Mouse (Mus musculus): ENCODE data around the gene B4galnt1. TPM values are rescaled to one million over a fixed set of nuclear protein-coding genes. Genes with fewer than 3 reads are reported as not detected.

Gene B4galnt1
- total and polyA plus RNA-seq, 3 experiments: 0.98 to 17.5 (median 2.3) TPM

- Histone ChIP-seq H3K9me3 (replicated peaks; ENCODE audit: low read length) (peaks cover 7% of the 10 kb centered on the region), H3K9ac (ENCODE audit: insufficient read depth, low read depth) (no peak overlapping the region), H3K36me3 (replicated peaks in 1 of 2; ENCODE audit: control insufficient read depth in 1 of 2, insufficient read depth in 1 of 2, low read length in 1 of 2) (no peaks in the 10 kb centered on the region), H3K27me3 (replicated peaks) (no peaks in the 10 kb centered on the region), H3K4me1 (ENCODE audit: control insufficient read depth in 1 of 2, insufficient read depth in 2 of 2) (peaks cover 0 to 5% of the 10 kb centered on the region in 2 experiments; a peak in 1 of 4 replicates), H3K27ac (ENCODE audit: insufficient read depth, low read depth) (no peak overlapping the region), H3K79me2 (replicated peaks; ENCODE audit: control insufficient read depth, extremely low read depth, insufficient read depth, poor library complexity, severe bottlenecking) (no peaks in the 10 kb centered on the region), H3K4me2 (ENCODE audit: insufficient read depth, low read depth, poor library complexity, severe bottlenecking) (no peak overlapping the region), H3K4me3 (replicated peaks in 1 of 3; ENCODE audit: low read depth in 2 of 3, low read length in 2 of 3, poor library complexity in 1 of 3) (no peak overlapping the region)
- in situ Hi-C loops (cut with MboI; ENCODE audit: low pct_ligation_motif_present, low pct_unique_long_range_greater_than_20kb, low sequenced_read_pairs): no loop called here
- TF ChIP-seq MAFK (IDR thresholded peaks at IDR 0.05; ENCODE audit: insufficient replicate concordance, low read length) (no peak), USF1 (IDR thresholded peaks at IDR 0.05; ENCODE audit: low read depth, low read length) (no peak), GABPA (IDR thresholded peaks at IDR 0.05; ENCODE audit: insufficient replicate concordance, low read depth, low read length) (no peak), MAX (IDR thresholded peaks at IDR 0.05; ENCODE audit: low read length) (no peak), BHLHE40 (IDR thresholded peaks at IDR 0.05; ENCODE audit: low read depth, low read length) (no peak), JUN (IDR thresholded peaks at IDR 0.05; ENCODE audit: insufficient read depth, low read depth, low read length) (no peak)
- DNase-seq (ENCODE audit: extremely low read depth): no peak
- dilution Hi-C loops (cut with MboI; ENCODE audit: extremely low pct_ligation_motif_present, extremely low pct_unique_long_range_greater_than_20kb, low sequenced_read_pairs): no loop called here
Measured at GRCm38 (mm10) chr10:127217177-127217576, 52.2 kb downstream of the B4galnt1 start.

GRCm38 (mm10) chr10:127218339-127218738 lies 53.3 kb downstream of the B4galnt1 start:
- in situ Hi-C loops (cut with MboI; ENCODE audit: low pct_ligation_motif_present, low pct_unique_long_range_greater_than_20kb, low sequenced_read_pairs) (no loop called here), dilution Hi-C loops (cut with MboI; ENCODE audit: extremely low pct_ligation_motif_present, extremely low pct_unique_long_range_greater_than_20kb, low sequenced_read_pairs) (no loop called here)
- Histone ChIP-seq H3K79me2 (replicated peaks; ENCODE audit: control insufficient read depth, extremely low read depth, insufficient read depth, poor library complexity, severe bottlenecking) (no peaks in the 10 kb centered on the region), H3K36me3 (replicated peaks in 1 of 2; ENCODE audit: control insufficient read depth in 1 of 2, insufficient read depth in 1 of 2, low read length in 1 of 2) (no peaks in the 10 kb centered on the region), H3K27ac (ENCODE audit: insufficient read depth, low read depth) (no peak overlapping the region), H3K9me3 (replicated peaks; ENCODE audit: low read length) (peaks cover 7% of the 10 kb centered on the region), H3K4me1 (ENCODE audit: control insufficient read depth in 1 of 2, insufficient read depth in 2 of 2) (peaks cover 0 to 7% of the 10 kb centered on the region in 2 experiments; a peak in 1 of 4 replicates), H3K9ac (ENCODE audit: insufficient read depth, low read depth) (no peak overlapping the region), H3K4me3 (replicated peaks in 1 of 3; ENCODE audit: low read depth in 2 of 3, low read length in 2 of 3, poor library complexity in 1 of 3) (no peak overlapping the region), H3K27me3 (replicated peaks) (no peaks in the 10 kb centered on the region), H3K4me2 (ENCODE audit: insufficient read depth, low read depth, poor library complexity, severe bottlenecking) (no peak overlapping the region)
- no peak for TF ChIP-seq MAZ (IDR thresholded peaks at IDR 0.05; ENCODE audit: low read depth, low read length)
- no peak for TF ChIP-seq ELF1 (IDR thresholded peaks at IDR 0.05; ENCODE audit: low read depth, low read length)
- no peak for TF ChIP-seq UBTF (IDR thresholded peaks at IDR 0.05; ENCODE audit: low read depth, low read length)
- TF ChIP-seq POLR2AphosphoS2 (IDR thresholded peaks at IDR 0.05; ENCODE audit: low read depth, low read length): no peak
- no peak for TF ChIP-seq MAFK (IDR thresholded peaks at IDR 0.05; ENCODE audit: insufficient replicate concordance, low read length)
- TF ChIP-seq CHD2 (IDR thresholded peaks at IDR 0.05; ENCODE audit: low read length): no peak
- TF ChIP-seq PAX5 (IDR thresholded peaks at IDR 0.05; ENCODE audit: low read length): no peak
- TF ChIP-seq RAD21 (IDR thresholded peaks at IDR 0.05; ENCODE audit: low read depth, low read length): no peak
- no peak for TF ChIP-seq EP300 (IDR thresholded peaks at IDR 0.05; ENCODE audit: low read length)
- TF ChIP-seq TBP (conservative IDR thresholded peaks at IDR 0.05; ENCODE audit: low read depth, low read length): no peak
- no peak for TF ChIP-seq POLR2A (IDR thresholded peaks at IDR 0.05; ENCODE audit: low read depth, low read length)
- TF ChIP-seq MEF2A (IDR thresholded peaks at IDR 0.05; ENCODE audit: borderline replicate concordance, low read depth, low read length): no peak
- TF ChIP-seq MXI1 (IDR thresholded peaks at IDR 0.05; ENCODE audit: low read depth, low read length): no peak
- DNase-seq (ENCODE audit: extremely low read depth): no peak

Other genes with a start within 250 kb of the B4galnt1 start
Only the 20 nearest of the 24 such genes appear.
- gene Avil, start 164.5 kb upstream of the B4galnt1 start, total RNA-seq (2012; rRNA removed): 2.1 and 2.7 TPM in 2 replicates
- 8.2 and 9.9 TPM in 2 replicates for gene Avil, start 164.5 kb upstream of the B4galnt1 start, total RNA-seq (2014; rRNA removed)
- gene Avil, start 164.5 kb upstream of the B4galnt1 start, polyA plus RNA-seq (2012; ENCODE audit: insufficient read length, low read depth): 18.8 and 20.0 TPM in 2 replicates
- 72.0 and 78.0 TPM in 2 replicates for gene Tsfm, start 134.4 kb upstream of the B4galnt1 start, total RNA-seq (2012; rRNA removed)
- 88.9 and 93.9 TPM in 2 replicates for gene Tsfm, start 134.4 kb upstream of the B4galnt1 start, total RNA-seq (2014; rRNA removed)
- 53.0 and 53.2 TPM in 2 replicates for gene Tsfm, start 134.4 kb upstream of the B4galnt1 start, polyA plus RNA-seq (2012; ENCODE audit: insufficient read length, low read depth)
- gene Mettl1, start 123.8 kb upstream of the B4galnt1 start, total RNA-seq (2012; rRNA removed): 28.4 and 32.7 TPM in 2 replicates
- 19.6 and 21.6 TPM in 2 replicates for gene Mettl1, start 123.8 kb upstream of the B4galnt1 start, total RNA-seq (2014; rRNA removed)
- gene Mettl1, start 123.8 kb upstream of the B4galnt1 start, polyA plus RNA-seq (2012; ENCODE audit: insufficient read length, low read depth): 44.0 and 49.4 TPM in 2 replicates
- gene Eef1akmt3, start 123.7 kb upstream of the B4galnt1 start, total RNA-seq (2012; rRNA removed): 0.76 and 0.98 TPM in 2 replicates
- gene Eef1akmt3, start 123.7 kb upstream of the B4galnt1 start, total RNA-seq (2014; rRNA removed): 0.62 and 0.78 TPM in 2 replicates
- gene Eef1akmt3, start 123.7 kb upstream of the B4galnt1 start, polyA plus RNA-seq (2012; ENCODE audit: insufficient read length, low read depth): 1.1 and 1.2 TPM in 2 replicates
- gene Cyp27b1, start 117.0 kb upstream of the B4galnt1 start, total RNA-seq (2012; rRNA removed): 0.34 and 0.42 TPM in 2 replicates
- gene Cyp27b1, start 117.0 kb upstream of the B4galnt1 start, total RNA-seq (2014; rRNA removed): 0.32 TPM in 2 replicates
- gene Cyp27b1, start 117.0 kb upstream of the B4galnt1 start, polyA plus RNA-seq (2012; ENCODE audit: insufficient read length, low read depth): 0.89 and 1.4 TPM in 2 replicates
- gene March9, start 105.0 kb upstream of the B4galnt1 start, total RNA-seq (2012; rRNA removed): 3.4 and 3.6 TPM in 2 replicates
- 0.58 and 0.68 TPM in 2 replicates for gene March9, start 105.0 kb upstream of the B4galnt1 start, total RNA-seq (2014; rRNA removed)
- 0.97 and 1.0 TPM in 2 replicates for gene March9, start 105.0 kb upstream of the B4galnt1 start, polyA plus RNA-seq (2012; ENCODE audit: insufficient read length, low read depth)
- 257 and 304 TPM in 2 replicates for gene Cdk4, start 101.7 kb upstream of the B4galnt1 start, total RNA-seq (2012; rRNA removed)
- 799 and 864 TPM in 2 replicates for gene Cdk4, start 101.7 kb upstream of the B4galnt1 start, total RNA-seq (2014; rRNA removed)
- 839 and 921 TPM in 2 replicates for gene Cdk4, start 101.7 kb upstream of the B4galnt1 start, polyA plus RNA-seq (2012; ENCODE audit: insufficient read length, low read depth)
- gene Tspan31, start 95.0 kb upstream of the B4galnt1 start, total RNA-seq (2012; rRNA removed): 81.5 and 85.9 TPM in 2 replicates
- 110 and 148 TPM in 2 replicates for gene Tspan31, start 95.0 kb upstream of the B4galnt1 start, total RNA-seq (2014; rRNA removed)
- gene Tspan31, start 95.0 kb upstream of the B4galnt1 start, polyA plus RNA-seq (2012; ENCODE audit: insufficient read length, low read depth): 72.8 and 79.9 TPM in 2 replicates
- gene Agap2, start 89.9 kb upstream of the B4galnt1 start, total RNA-seq (2012; rRNA removed): 43.5 and 46.0 TPM in 2 replicates
- gene Agap2, start 89.9 kb upstream of the B4galnt1 start, total RNA-seq (2014; rRNA removed): 24.8 and 27.8 TPM in 2 replicates
- 26.1 and 27.8 TPM in 2 replicates for gene Agap2, start 89.9 kb upstream of the B4galnt1 start, polyA plus RNA-seq (2012; ENCODE audit: insufficient read length, low read depth)
- gene Os9, start 44.1 kb upstream of the B4galnt1 start, total RNA-seq (2012; rRNA removed): 81.1 and 82.7 TPM in 2 replicates
- 41.0 and 42.8 TPM in 2 replicates for gene Os9, start 44.1 kb upstream of the B4galnt1 start, total RNA-seq (2014; rRNA removed)
- 61.9 and 78.2 TPM in 2 replicates for gene Os9, start 44.1 kb upstream of the B4galnt1 start, polyA plus RNA-seq (2012; ENCODE audit: insufficient read length, low read depth)
- gene Slc26a10, start 15.4 kb downstream of the B4galnt1 start, total RNA-seq (2012; rRNA removed): 1.2 and 1.7 TPM in 2 replicates
- gene Slc26a10, start 15.4 kb downstream of the B4galnt1 start, total RNA-seq (2014; rRNA removed): 0.05 TPM in 2 replicates
- 0.16 and 0.44 TPM in 2 replicates for gene Slc26a10, start 15.4 kb downstream of the B4galnt1 start, polyA plus RNA-seq (2012; ENCODE audit: insufficient read length, low read depth)
- gene Arhgef25, start 24.9 kb downstream of the B4galnt1 start, total RNA-seq (2012; rRNA removed): 8.6 and 8.7 TPM in 2 replicates
- 3.3 and 4.0 TPM in 2 replicates for gene Arhgef25, start 24.9 kb downstream of the B4galnt1 start, total RNA-seq (2014; rRNA removed)
- 8.3 and 11.1 TPM in 2 replicates for gene Arhgef25, start 24.9 kb downstream of the B4galnt1 start, polyA plus RNA-seq (2012; ENCODE audit: insufficient read length, low read depth)
- gene Dtx3, start 30.5 kb downstream of the B4galnt1 start, total RNA-seq (2012; rRNA removed): 26.9 and 27.6 TPM in 2 replicates
- 18.9 and 19.2 TPM in 2 replicates for gene Dtx3, start 30.5 kb downstream of the B4galnt1 start, total RNA-seq (2014; rRNA removed)
- 51.2 and 54.4 TPM in 2 replicates for gene Dtx3, start 30.5 kb downstream of the B4galnt1 start, polyA plus RNA-seq (2012; ENCODE audit: insufficient read length, low read depth)
- 22.7 TPM in 2 replicates for gene Pip4k2c, start 46.4 kb downstream of the B4galnt1 start, total RNA-seq (2012; rRNA removed)
- 12.5 and 13.3 TPM in 2 replicates for gene Pip4k2c, start 46.4 kb downstream of the B4galnt1 start, total RNA-seq (2014; rRNA removed)
- gene Pip4k2c, start 46.4 kb downstream of the B4galnt1 start, polyA plus RNA-seq (2012; ENCODE audit: insufficient read length, low read depth): 23.3 and 24.7 TPM in 2 replicates
- gene Kif5a, start 98.1 kb downstream of the B4galnt1 start, total RNA-seq (2012; rRNA removed): 1.3 and 2.1 TPM in 2 replicates
- not detected in 2 replicates for gene Kif5a, start 98.1 kb downstream of the B4galnt1 start, total RNA-seq (2014; rRNA removed)
- gene Kif5a, start 98.1 kb downstream of the B4galnt1 start, polyA plus RNA-seq (2012; ENCODE audit: insufficient read length, low read depth): 0.14 and 0.46 TPM in 2 replicates
- gene Dctn2, start 101.1 kb downstream of the B4galnt1 start, total RNA-seq (2012; rRNA removed): 88.5 and 91.9 TPM in 2 replicates
- gene Dctn2, start 101.1 kb downstream of the B4galnt1 start, total RNA-seq (2014; rRNA removed): 66.3 and 67.3 TPM in 2 replicates
- gene Dctn2, start 101.1 kb downstream of the B4galnt1 start, polyA plus RNA-seq (2012; ENCODE audit: insufficient read length, low read depth): 79.1 and 94.1 TPM in 2 replicates
- 2.7 and 3.3 TPM in 2 replicates for gene Mbd6, start 123.8 kb downstream of the B4galnt1 start, total RNA-seq (2012; rRNA removed)
- gene Mbd6, start 123.8 kb downstream of the B4galnt1 start, total RNA-seq (2014; rRNA removed): 0.51 and 0.74 TPM in 2 replicates
- 16.5 and 17.7 TPM in 2 replicates for gene Mbd6, start 123.8 kb downstream of the B4galnt1 start, polyA plus RNA-seq (2012; ENCODE audit: insufficient read length, low read depth)
- 224 and 234 TPM in 2 replicates for gene Mars, start 146.6 kb downstream of the B4galnt1 start, total RNA-seq (2012; rRNA removed)
- gene Mars, start 146.6 kb downstream of the B4galnt1 start, total RNA-seq (2014; rRNA removed): 110 and 143 TPM in 2 replicates
- 161 and 177 TPM in 2 replicates for gene Mars, start 146.6 kb downstream of the B4galnt1 start, polyA plus RNA-seq (2012; ENCODE audit: insufficient read length, low read depth)
- 32.5 and 33.7 TPM in 2 replicates for gene Arhgap9, start 156.7 kb downstream of the B4galnt1 start, total RNA-seq (2012; rRNA removed)
- gene Arhgap9, start 156.7 kb downstream of the B4galnt1 start, total RNA-seq (2014; rRNA removed): 32.4 and 34.0 TPM in 2 replicates
- gene Arhgap9, start 156.7 kb downstream of the B4galnt1 start, polyA plus RNA-seq (2012; ENCODE audit: insufficient read length, low read depth): 42.4 and 44.7 TPM in 2 replicates
- 0.13 and 0.42 TPM in 2 replicates for gene Gli1, start 176.7 kb downstream of the B4galnt1 start, total RNA-seq (2012; rRNA removed)
- gene Gli1, start 176.7 kb downstream of the B4galnt1 start, total RNA-seq (2014; rRNA removed): not detected in 2 replicates
- gene Gli1, start 176.7 kb downstream of the B4galnt1 start, polyA plus RNA-seq (2012; ENCODE audit: insufficient read length, low read depth): 0.10 and 0.14 TPM in 2 replicates

All from CH12.LX (cell line).